Mouse (Mus musculus) spleen, embryonic (tissue): ENCODE measurements around the gene 4931414P19Rik.

ENCODE experiments used
- CTCF ChIA-PET: fragments of 350-600 bp; sonication (Branson Sonifier 250); formaldehyde crosslinking; loops from one replicate; lab custom pipeline; 2022; lab: Charles Lee

Gene 4931414P19Rik

DNA sequence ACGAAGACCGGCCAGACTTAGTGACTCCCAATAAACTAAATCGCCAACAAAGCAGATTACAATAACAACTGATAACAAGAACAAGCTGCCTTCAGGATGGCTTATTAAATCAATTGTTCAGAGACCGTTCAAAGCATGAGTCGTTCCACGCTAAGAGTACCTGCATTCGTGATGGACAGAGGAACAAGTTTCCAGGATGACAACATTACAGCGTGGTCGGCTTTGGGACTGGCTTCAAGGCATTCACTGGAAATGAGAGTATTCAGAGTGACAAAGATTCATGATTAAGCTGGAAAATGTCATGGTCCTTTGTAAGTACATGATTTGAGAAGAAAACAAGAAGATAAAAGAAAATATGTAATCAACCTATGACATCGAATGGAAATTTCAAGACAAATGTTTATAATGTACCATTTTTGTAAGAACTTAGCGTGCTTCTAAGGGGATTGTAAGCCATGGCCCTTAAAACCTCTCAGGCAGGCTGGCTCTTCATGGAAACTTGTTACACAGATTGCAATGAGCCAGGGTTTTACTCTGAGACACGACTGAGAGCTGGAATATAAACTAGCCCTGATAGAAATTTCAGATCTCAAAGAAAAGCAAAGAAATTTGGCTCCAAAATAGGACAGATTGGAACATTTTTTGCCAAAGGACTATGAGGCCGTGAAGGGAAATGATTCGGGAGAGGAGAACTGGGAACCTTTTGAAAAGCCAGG is 45.1 kb downstream of the 4931414P19Rik start:
- CTCF ChIA-PET, result no interaction called here

DNA sequence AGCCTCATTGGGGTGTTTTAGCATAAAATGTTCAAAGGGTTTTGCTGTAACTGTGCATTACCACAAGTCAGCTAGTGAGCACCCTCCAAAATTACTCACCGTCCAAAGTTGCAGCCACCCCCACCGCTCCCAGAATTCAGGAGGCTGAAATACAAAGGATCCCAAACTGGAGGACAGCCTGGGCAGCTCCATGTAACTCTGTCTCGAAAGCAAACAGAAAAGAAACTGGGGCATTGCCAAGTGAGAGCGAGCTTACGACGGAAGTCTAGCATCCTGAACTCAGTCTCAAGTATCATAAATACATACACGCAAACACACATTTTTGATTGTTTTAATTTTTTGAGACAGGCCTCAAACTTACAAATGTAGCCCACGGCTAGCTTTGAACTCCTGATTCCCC is 48.5 kb downstream of the 4931414P19Rik start:
- CTCF ChIA-PET, result no interaction called here

DNA sequence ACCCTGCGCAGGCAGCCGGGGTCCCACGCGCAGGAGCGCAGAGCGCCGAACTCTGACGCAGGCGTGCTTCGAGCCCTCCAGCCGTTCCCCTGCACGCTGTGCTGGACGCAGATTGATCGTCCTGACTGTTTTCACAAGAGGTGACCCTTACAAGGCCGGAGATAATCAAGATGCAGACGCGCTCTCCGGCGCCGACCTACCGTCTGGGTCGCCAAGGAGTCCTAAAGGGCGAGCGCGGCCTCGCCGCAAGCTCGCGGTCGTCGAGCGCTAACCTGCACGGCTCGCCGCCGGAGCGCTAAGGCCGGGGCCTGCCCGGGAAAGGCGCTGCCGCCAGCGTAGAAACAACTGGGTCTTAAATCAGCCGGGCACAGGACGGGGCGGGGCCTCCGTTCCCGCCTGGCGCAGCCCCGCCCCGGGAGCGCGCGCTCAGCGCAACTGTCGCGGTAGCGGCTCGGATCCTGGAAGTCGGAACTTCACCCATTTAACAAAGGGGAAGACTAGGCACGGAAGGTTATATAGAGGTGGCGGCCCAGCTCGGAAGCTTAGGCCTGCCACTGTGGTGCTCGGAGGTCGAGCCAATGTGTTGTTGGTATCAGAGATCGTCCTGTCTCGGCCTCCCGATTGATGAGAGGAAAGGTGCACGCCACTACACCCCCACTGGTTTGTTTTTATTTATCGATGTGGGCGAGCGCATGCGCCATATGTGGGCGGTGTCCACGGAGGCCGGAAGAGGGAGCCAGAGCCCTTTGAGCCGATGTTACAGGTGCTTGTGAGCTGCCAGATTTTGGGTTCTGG is 51.6 kb downstream of the 4931414P19Rik start, which contains the start of gene Haus4:
Haus4 (minus strand) TSS at position 642 of the 795 bp plus-strand sequence.
- CTCF ChIA-PET, result interaction anchor here (0.6 to 1.2 kb wide), 2 partner anchors 57 to 1344 kb away, joined by 3 read pairs; no protein-coding TSS in a partner anchor

DNA sequence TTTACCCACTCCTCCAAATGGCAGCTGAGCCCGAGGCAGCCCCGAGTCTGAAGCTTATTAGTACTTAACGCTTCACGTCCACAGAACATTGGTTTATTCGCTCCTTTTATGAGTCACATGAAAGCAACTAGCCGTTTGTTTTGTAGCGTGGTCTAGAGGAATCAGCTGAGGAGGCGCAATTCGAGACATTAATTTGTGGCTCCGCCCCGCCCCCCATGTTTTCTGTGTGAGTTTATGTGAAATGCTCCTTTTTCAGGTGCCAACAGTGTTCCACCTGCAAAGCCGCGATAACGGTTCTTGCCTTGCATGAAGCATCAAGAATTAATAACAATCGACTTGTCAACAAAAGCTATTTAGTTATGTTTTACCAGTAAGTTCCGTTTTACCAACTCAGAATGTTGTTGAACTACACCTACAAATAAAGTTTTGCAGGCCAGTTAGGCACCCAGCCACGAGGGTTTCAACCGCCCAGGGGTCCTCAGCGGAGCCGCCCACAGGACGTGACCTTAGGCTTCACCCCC is 52.3 kb downstream of the 4931414P19Rik start:
- CTCF ChIA-PET, result interaction anchor here (0.5 kb wide), 1 partner anchor 1064 kb away, joined by 3 read pairs; the partner anchor contains the start of gene Rec8

DNA sequence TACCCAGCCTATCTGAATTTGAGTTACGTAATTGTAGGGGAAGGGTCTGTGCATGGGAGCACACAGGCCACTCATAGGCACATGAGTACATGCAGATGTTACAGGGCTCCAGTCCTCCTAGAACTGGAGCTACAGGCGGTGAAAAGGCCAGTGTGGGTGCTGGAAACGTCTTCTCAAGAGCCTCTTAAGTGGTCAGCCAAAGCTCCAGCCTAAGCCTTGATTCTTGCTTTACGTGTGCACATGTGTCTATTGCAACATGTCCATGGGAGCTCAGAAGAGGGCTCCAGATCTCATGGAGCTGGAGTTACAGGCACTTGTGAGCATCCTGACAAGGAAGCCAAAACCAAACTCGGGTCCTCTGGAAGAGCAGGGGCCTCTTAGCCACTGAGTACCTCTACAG is 61.1 kb downstream of the 4931414P19Rik start:
- CTCF ChIA-PET, result no interaction called here

DNA sequence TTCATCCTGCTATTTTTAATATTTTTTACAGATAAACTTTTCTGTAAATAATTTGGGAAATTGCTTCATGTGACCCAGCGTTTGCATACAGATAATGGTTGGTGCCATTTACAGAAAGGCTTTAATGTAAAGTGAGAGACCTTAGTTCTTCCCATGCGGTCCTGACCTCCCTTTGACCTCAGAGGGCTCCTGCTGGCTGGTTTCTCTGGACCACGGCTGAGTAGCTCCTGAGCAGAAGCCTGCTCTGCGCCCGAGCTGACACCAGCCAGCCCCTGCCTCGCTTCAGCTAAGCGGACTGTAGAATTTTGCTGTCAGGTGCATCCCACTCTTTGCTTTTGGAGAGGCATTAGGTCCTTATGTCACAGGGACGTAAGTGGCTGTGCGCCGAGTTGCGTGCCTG is 65.0 kb downstream of the 4931414P19Rik start:
- CTCF ChIA-PET, result interaction anchor here (0.7 kb wide), 1 partner anchor 154 kb away, joined by 4 read pairs; no protein-coding TSS in a partner anchor

DNA sequence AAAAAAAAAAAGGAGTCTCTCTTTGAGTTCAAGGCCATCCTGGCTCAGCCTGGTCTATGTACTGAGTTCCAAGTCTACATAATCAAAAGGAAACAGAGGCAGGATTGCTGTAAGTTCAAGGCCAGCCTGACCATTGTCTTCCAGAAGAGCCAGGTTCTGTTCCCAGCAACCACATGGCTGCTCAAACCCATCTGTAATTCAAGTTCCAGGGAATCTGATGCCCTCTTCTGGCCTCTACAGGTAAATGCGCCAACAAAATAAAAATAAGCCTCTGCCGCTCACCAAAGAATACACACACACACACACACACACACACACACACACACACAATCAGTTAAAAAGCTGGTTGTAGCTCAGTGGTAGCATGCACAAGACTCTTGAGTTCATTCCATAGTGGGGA is 67.2 kb downstream of the 4931414P19Rik start:
- CTCF ChIA-PET, result interaction anchor here (0.6 kb wide), 4 partner anchors 9 to 631 kb away, joined by 3 to 5 read pairs (median 3); no protein-coding TSS in a partner anchor
